Mouse (Mus musculus): ENCODE measurements at regions not wholly inside any gene's neighbourhood (a gene's known extent, or its start where the extent isn't known, plus 50 kb on each side); places are given as distances from the start of the nearest gene placed in this dataset.

GRCm38 (mm10) chr13:83452987-83453386 lies 50.8 kb upstream of the Mef2c start:
- ATAC-seq, result no peak
- Histone ChIP-seq H3K36me3 (no peaks in the 10 kb centered on the region), H3K9me3 (replicated peaks) (no peaks in the 10 kb centered on the region), H3K9ac (no peak overlapping the region), H3K27ac (no peak overlapping the region), H3K4me3 (no peak overlapping the region), H3K4me1 (no peaks in the 10 kb centered on the region), H3K4me2 (no peak overlapping the region), H3K27me3 (replicated peaks) (no peaks in the 10 kb centered on the region)
- WGBS (ENCODE audit: insufficient replicate concordance), result 43% methylated on average over 4 of the region's 4 CpGs

Data from liver, embryonic 12.5 days (tissue).